Mouse (Mus musculus) ovary, postnatal 10 days (tissue): ENCODE measurements around the gene Zfp872.
"Not testable (repeated sequence)": the region's sequence is repeated elsewhere in the genome, so short reads cannot be mapped to it uniquely, and the experiment has no call there.

Source experiments
- DNase-seq: peaks from one replicate; pipeline ENCODE4 v3.0.0; 2022; ENCODE audit warnings: low spot score

The Zfp872 gene

DNA sequence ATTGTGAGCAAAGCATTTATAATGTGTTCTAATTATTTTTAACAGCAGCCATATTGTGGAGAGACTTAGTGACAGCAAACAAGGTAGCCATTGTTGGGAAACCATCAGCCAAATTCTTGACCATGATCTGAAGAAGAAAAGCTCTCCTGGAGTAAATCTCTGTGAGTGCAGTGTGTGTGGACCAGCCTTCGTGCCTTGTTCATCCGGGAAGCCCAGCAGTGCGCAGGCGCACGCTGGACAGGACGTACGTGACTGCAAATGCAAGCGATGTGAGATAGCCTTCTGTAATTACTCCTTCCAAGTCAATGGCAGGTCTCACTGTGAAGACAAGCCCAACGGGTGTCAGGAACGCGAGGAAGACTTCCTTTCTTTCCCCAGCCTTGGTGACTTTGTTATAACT lies 18.6 kb upstream of the Zfp872 start:
- DNase-seq, result no peak

DNA sequence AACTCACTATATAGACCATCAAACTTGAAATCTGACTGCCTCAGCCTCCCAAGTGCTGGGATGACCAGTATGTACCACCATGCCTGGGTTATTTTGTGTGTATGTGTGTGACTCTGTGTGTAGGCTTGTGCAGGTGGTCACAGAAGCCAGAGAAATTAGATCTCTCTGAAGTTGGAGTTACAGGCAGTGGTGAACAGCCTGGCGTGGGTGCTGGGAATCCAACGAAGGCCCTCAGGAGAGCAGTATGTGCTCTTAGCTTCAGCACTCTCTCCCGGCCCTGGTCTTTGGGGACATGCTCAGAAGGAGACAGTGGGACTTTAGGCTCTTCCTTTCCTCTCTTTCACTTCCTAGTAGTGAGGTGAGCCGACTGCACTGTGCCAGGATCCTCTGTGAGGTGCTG lies 15.6 kb upstream of the Zfp872 start:
- no peak for DNase-seq

DNA sequence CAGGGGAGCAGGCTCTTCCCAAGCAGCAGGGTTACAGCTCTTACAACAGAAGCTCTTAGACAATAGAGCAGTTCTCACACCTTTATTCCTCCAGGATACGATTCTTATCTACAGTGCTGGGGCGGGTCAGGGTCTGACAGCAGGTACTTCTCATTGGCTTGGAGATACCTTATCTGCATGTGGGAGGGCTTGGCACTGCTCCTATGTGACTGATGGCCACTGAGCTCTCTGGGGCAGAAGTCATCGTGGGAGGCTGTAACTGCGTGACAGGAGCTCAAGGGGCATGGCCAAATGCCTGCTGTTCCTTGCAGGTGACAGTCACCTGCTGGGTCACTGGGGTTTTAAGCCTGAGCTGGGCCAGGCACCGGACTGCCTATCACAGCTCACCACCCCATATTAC lies 8.5 kb downstream of the Zfp872 start:
- no peak for DNase-seq

DNA sequence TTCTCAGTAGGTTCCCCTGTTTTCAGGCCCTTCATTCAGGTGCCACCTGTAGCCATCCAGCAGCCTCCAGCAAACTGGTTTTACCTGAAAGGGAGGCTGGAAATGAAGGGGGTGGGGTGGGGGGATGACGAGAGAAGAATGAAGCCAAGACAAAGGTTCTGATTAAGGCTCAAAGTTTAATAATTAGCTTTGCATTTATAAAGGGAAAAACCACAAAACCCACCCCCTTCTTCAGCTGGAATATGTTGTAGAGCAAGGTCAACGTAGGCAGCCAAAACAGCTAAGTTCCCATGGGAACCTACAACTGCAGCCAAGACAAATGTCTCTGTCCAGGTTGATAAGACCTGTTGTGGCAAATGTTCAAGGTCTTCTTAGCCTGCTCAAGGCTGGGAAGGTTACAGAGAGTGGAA lies 25.9 kb downstream of the Zfp872 start:
- DNase-seq, result no peak

DNA sequence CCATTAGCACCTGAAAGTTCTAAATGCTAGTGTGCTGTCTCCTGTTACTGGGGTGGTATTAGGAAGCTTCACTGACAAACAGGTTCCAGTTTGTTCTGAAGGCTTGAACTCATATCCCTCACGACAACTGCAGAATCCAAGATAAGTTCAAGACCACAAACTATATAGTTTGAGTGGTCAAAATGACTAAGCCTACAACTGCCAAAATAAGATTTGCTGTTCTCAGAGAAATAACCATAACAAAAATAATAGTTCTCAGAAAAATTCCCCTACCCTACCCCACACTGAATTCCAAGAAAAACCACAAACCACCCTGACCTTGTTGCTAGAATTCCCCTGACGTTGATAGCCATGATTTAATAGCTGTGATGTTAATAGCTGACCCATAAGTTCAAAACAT lies 26.7 kb downstream of the Zfp872 start:
- DNase-seq, result no peak

DNA sequence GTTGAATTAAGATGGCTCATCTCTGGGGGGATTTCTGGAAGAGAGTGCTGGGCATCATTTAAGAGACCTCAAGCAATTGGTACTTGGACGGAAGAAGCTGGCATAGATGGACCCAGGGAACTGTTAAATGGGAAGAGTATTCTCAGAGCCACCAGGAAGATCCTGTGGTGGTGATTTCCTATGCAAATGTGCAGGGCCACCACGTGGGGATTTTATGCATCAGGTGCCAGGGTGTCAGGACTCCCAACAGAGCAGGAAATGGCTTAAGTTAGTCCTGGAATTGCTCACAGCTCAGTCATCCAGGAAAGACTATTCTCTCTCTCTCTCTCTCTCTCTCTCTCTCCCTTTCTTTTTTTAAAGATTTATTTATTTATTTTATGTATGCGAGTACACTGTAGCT lies 28.8 kb downstream of the Zfp872 start:
- no peak for DNase-seq

DNA sequence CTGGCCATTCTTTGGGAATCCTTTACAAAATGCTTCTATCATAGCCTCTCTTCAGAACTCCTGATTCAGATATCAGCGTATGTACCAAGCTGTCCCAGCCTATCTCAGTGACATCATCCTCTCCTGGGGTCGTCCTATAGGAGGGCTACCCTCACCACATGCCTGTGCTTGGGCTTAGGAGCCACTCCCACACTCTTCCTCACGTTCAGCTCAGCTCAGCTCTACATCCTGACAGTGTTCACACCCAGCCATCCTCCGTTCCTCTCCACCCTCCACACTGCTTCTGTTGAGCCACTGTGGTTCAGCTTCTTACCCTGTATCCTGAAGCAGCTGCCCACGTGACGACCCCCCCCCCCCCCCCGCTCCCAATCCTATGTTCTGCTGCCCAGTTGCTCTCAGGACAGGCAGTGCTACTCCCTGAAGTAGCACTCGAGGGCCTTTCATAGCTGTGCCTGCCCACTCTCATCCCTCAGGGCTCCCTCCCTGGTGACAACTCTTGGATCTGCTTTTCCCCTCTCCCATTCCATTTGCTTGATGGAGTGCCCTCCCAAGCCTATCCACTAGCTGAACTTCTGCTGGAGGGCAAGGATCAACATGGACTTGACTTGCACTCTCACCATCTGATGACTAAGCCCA lies 30.1 kb downstream of the Zfp872 start:
- DNase-seq, result no peak

DNA sequence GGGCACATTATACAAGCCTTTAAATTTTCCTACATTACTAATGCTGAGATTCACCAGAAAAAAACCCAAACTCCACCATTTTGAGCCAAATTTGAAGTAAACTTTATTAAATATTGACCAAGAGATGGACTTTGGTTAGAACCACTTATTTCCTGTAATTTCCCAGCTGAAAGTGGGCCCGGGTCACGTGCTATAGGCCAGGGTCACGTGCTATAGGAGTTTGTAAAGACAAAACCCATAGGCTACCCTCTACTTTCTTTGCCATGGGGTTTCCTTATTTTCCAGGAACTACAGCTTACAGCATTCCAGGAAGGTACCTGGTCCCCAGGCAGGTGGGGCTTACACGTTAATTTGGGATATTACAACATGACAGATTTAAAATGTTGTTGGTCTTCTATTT lies 36.2 kb downstream of the Zfp872 start:
- no peak for DNase-seq

DNA sequence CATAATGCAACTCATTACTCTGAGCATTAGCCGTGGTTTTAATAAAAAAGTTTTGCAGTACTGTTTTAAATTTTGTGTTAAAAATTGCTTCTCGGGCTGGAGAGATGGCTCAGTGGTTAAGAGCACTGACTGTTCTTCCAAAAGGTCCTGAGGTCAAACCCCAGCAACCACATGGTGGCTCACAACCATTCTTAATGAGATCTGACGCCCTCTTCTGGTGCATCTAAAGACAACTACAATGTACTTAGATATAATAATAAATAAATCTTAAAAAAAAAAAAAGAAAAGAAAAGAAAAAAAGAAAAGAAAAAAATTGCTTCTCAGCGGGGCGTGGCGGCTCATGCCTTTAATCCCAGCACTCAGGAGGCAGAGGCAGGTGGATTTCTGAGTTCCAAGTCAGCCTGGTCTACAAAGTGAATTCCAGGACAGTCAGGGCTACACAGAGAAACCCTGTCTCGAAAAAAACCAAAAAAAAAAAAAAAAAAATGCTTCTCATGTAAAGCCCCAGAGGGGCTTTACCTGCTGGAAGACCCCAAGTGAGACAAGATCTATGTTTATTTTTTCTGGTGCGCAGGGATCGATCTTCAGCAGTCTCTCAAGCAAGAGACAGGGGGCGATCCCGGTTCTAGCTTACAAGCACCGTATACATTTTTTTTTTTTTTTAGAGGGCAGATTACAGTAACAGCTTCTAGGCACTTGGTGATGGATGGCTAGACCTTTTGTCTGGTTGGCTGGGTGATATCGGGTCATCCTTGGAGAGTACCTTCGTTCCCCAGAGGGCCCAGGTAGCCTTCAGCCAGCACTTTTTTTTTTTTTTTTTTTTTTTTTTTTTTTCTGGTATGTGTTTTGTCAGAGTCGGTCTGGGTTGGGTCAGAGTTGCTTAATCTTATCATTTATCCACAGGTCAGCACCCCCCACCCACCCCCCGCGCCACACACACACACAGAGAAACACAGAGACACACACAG lies 36.9 kb downstream of the Zfp872 start:
- no peak for DNase-seq

DNA sequence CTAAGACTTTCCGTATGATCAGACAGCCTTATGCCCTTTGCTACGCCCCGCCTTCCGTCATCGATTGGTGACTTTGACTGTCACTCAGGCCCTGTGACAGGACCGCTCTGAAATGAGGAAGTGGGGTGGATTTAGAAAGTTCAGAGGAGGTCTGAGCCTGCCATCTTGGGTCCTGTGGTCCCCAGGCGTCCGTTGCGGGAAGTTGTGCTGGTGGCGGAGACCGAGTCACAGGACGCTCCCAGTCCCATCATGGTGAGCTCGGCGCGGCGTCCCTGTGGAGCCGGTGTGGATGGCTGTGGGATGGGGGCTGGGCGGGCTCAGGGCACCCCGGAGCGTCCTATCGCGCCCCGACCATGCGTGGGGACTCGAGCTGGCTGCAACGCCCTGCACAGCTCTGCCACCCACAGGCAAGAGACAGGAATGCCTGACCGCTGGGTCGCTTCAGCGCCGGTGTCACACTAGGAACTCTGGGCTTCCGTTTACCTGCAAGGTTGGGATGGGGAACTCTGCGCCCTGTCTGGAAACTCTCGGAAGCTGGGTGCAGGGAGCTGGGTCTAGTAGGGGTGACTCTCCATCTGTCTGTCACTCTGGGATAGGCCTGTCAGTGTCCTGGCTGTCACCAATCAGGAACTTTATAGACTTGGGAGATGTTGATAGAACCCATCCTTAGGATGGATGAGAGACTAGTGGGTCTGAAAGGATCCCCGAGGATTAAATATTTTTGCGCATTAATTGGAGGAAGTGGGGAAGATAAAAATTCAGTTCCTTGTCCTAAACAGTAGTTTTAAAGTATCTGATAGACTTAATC lies 37.9 kb downstream of the Zfp872 start, which contains the start of gene Zfp809:
Zfp809 (plus strand) TSS at position 134 of the 808 bp plus-strand sequence.
- peak; percentile 99 for DNase-seq

DNA sequence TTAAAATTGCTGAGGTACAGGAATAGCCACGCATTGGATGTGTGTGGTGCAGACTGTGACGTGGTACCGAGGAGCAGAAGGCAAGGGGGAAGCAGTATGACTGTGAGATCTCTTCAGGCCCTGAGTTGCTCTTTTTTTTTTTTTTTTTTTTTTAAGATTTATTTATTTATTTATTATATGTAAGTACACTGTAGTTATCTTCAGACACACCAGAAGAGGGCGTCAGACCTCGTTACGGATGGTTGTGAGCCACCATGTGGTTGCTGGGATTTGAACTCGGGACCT lies 38.4 kb downstream of the Zfp872 start:
- DNase-seq, result not testable (repeated sequence)

DNA sequence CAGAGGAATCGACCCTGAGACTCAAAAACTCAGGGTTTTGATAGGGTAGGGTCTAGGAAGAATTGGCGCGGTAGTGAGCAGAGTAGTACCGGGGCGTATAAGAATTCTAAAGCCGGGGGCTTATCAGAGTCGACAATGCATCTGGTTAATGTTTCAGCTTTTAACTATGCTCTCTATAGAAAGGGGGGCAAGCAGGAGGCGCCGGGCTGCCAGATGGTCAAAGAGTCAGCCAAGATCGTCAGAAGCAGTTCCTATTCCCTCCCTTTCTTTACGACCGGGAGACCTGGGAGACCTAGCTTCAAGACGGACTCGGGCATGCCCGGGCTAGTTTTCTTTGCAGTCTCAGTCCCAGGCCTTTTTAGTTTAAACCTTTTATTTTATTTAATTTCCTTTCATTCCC lies 39.0 kb downstream of the Zfp872 start:
- DNase-seq, result no peak

DNA sequence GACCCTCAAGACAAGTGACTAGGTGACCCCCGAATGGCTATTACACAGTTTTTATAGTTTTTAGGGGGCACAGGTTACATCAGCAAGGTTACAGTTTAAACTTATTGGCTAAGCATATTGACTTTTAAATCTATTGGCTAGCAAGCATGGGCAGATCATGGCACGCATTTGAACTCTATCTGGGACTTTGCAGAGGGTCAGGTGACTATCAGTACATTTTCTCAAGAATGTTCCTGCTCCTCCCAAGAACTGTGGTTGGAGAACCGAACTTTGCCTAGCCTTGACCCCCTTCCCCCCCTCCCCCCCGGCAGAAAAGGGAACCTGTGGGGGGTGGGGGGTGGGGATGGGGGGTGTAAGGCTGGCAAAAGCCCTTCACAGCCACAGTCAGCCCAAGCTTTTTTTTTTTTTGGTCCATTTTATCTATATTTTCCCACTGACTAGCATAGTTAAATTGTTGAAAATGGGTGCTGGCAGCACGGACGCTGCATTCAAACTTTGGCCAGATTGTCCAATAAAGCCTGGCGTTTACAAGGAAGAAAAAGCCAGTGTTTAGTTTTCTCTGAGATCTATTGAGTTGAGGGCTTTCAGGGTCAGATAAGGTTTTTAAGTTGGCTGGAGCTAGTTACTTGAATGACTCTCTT lies 41.6 kb downstream of the Zfp872 start:
- DNase-seq, result no peak

DNA sequence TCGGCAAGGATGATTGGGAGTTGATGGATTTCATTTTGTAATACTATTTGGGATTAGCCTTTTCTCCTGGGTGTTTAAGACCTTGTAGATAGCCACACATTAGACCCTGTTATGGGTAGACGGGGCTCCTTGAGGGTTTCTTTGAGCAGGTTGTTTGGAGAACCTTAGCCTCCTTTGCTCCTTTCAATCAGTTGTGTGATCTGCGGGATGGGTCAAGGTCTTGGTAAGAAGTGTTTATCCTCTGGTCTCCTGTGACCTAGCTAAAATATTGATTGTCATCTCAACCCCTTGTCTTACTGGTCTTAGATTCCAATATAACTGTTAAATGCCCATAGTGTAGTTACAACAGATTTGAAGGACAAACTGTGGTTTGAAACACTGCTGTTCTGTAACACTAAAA lies 42.2 kb downstream of the Zfp872 start:
- DNase-seq, result no peak

DNA sequence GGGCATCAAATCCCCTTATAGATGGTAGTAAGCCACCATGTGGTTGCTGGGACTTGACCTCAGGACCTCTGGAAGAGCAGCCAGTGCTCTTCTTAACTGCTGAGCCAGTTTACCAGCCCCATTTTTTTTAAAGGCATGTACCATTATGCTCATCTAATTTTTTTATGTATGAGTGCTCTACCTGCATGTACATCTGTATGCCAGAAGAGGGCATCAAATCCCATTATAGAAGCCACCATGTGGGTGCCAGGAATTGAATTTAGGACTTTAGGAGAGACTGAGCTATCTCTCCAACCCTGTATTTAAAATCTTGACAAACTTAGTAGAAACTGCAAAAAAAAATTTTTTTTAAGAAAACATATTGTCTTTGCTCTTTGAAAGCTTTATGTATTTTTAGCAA lies 42.7 kb downstream of the Zfp872 start:
- no peak for DNase-seq

DNA sequence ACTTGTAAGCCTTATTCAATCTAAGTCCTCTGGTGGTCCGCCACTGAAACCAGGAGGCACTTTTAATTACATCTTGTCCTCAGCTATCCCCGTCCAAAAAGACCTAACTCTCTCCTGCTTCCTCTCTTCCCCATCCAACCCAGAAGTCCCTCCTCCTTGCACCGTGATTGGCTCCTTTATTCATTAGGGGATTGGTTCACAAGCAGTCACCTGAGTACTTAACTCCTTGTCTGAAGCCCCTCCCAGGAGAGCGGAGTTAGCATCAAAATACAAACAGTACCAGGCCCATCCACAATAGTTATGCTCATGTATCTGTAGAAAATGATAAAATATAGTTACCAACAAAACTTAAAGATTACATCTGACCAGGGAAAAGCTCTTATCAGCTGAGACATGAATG lies 52.1 kb downstream of the Zfp872 start:
- no peak for DNase-seq

DNA sequence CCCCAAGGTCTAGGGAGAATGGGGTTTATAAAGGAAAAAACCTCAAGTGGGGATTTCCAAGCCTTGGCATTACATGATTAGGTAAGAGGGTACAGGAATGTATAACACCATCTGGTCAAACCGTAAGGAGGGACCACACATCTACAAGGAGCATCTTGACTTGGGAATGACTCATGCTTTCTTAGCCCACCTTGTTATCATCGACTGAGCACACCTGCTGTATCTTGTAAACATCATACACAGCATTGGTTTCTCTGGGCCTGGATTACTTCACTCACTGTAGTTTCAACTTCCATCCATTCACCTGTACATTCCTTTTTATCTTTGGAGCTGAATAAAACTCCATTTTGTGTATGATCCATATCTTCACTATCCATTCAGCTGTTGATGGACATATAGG lies 56.4 kb downstream of the Zfp872 start:
- DNase-seq, result no peak
